Mouse (Mus musculus) kidney, postnatal 25 days (tissue): ENCODE results near the gene Sh3bp1.

Experiments
- DNase-seq, 2 experiments: peaks; one replicate each; pipeline ENCODE4 v3.0.0; 2021; ENCODE audit warnings: mixed read lengths in 2 of 2

Gene Sh3bp1

GRCm38 (mm10) chr15:78916052-78916826, 16.7 kb downstream of the Sh3bp1 start:
- DNase-seq = peak in 1 of 2 experiments; percentile 42

GRCm38 (mm10) chr15:78918126-78918525, 18.6 kb downstream of the Sh3bp1 start:
- DNase-seq = peak in 1 of 2 experiments; percentile 40

GRCm38 (mm10) chr15:78919914-78920313, 20.3 kb downstream of the Sh3bp1 start:
- DNase-seq = no peak

GRCm38 (mm10) chr15:78922700-78923099, 23.1 kb downstream of the Sh3bp1 start:
- DNase-seq = no peak

- DNase-seq = no peak
These were observed 24.0 kb downstream of the Sh3bp1 start for GRCm38 (mm10) chr15:78923585-78923984.

GRCm38 (mm10) chr15:78925129-78925528, 25.6 kb downstream of the Sh3bp1 start:
- peak; percentile 67 to 72 for DNase-seq

- peak; percentile 94 to 97 for DNase-seq
These were observed 26.7 kb downstream of the Sh3bp1 start, which contains the start of gene Lgals1 for GRCm38 (mm10) chr15:78926021-78926919. Gene Lgals1, plus strand, starts transcription at chr15:78926725.

GRCm38 (mm10) chr15:78927021-78927787, 27.6 kb downstream of the Sh3bp1 start:
- DNase-seq = peak; percentile 47 to 72

- DNase-seq = peak; percentile 72 to 89
These were observed 28.4 kb downstream of the Sh3bp1 start for GRCm38 (mm10) chr15:78927788-78928457.

GRCm38 (mm10) chr15:78928539-78928938, 29.0 kb downstream of the Sh3bp1 start:
- DNase-seq = no peak

- DNase-seq = no peak
These were observed 30.7 kb downstream of the Sh3bp1 start for GRCm38 (mm10) chr15:78930192-78930706.

GRCm38 (mm10) chr15:78930801-78931426, 31.3 kb downstream of the Sh3bp1 start:
- no peak for DNase-seq

- DNase-seq = peak; percentile 66
These were observed 32.0 kb downstream of the Sh3bp1 start for GRCm38 (mm10) chr15:78931577-78931976.

GRCm38 (mm10) chr15:78934784-78935320, 35.3 kb downstream of the Sh3bp1 start, which contains the start of gene Nol12:
Gene Nol12, plus strand, starts transcription at chr15:78934933.
- DNase-seq = peak; percentile 88 to 89

GRCm38 (mm10) chr15:78936403-78936802, 36.8 kb downstream of the Sh3bp1 start:
- DNase-seq = no peak

- DNase-seq = no peak
These were observed 37.7 kb downstream of the Sh3bp1 start for GRCm38 (mm10) chr15:78937311-78937710.

- no peak for DNase-seq
These were observed 38.4 kb downstream of the Sh3bp1 start for GRCm38 (mm10) chr15:78937963-78938362.

GRCm38 (mm10) chr15:78940325-78940724, 40.8 kb downstream of the Sh3bp1 start:
- no peak for DNase-seq

- DNase-seq = peak; percentile 84 to 87
These were observed 43.1 kb downstream of the Sh3bp1 start for GRCm38 (mm10) chr15:78942663-78943062.

- DNase-seq = no peak
These were observed 46.7 kb downstream of the Sh3bp1 start for GRCm38 (mm10) chr15:78946232-78946631.

- DNase-seq = peak; percentile 91 to 95
These were observed 48.1 kb downstream of the Sh3bp1 start, which contains the start of gene Triobp for GRCm38 (mm10) chr15:78947657-78948056. Gene Triobp, plus strand, starts transcription at chr15:78947724.
